Mouse (Mus musculus): Measurements from ENCODE around the gene Creg1. TPM values are rescaled to one million over a fixed set of nuclear protein-coding genes. Genes with fewer than 3 reads are reported as not detected.

The Creg1 gene
- polyA plus RNA-seq, 1 experiment from 2014 or later, result 32.6 TPM

DNA sequence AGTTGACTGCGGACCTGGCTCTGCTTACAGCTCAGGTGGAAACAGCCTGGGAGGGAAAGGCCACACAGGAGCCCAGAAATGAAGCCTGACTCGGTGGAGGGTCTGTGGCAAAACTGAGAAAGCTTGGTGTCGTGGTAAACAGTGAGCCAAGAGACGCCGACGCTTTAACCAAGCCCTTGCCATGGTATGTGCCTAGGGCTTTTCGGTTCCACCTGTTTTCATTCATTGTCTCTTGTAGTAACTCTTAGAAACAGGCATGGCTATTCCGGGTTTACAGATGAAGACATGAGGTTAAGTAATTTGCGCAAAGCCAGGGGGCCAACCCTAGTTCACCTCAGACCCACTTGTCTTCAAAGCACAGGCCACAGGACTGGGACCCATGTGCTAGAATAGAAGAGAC is 1.0 kb downstream of the Creg1 start:
- H3K27me3 ChIP-seq (ENCODE audit: control insufficient read depth, insufficient read depth, low read depth, low read length), result peaks cover 5% of the 10 kb centered on the region
- peak overlapping the region; percentile 85 for H3K4me3 ChIP-seq (ENCODE audit: low read depth, low read length)
- WGBS, result 52% methylated on average over 9 of the region's 9 CpGs
- H3K36me3 ChIP-seq (ENCODE audit: control insufficient read depth, insufficient read depth, low read length), result no peaks in the 10 kb centered on the region
- H3K27ac ChIP-seq (ENCODE audit: low read length), result no peak overlapping the region
- no peak for ATAC-seq
- H3K4me1 ChIP-seq (ENCODE audit: control insufficient read depth, insufficient read depth, low read length), result peaks cover 18% of the 10 kb centered on the region
- no peaks in the 10 kb centered on the region for H3K9me3 ChIP-seq (replicated peaks; ENCODE audit: control insufficient read depth, low read length, poor library complexity, severe bottlenecking)
- H3K9ac ChIP-seq (ENCODE audit: low read depth, low read length), result peak overlapping the region; percentile 85
- H3K4me2 ChIP-seq (ENCODE audit: low read length), result peak overlapping the region; percentile 98

DNA sequence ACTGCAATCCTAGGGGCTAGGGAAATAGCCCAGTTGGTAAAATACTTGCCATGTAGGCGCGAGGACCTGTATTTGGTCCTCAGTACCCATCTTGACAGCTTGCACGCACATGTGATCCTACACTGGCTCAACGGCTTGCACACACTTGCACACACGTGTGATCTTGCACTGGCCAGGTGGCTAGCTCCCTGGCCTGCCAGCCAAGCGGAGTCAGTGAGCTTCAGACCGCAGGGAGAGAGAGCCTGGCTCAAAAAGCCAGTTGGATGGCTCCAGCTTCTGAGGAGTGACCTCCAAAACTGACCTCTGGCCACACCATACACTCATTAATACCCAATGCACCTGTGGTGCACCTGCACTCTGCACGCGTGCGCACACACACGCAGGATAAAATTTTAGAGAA is 1.5 kb downstream of the Creg1 start:
- no peaks in the 10 kb centered on the region for H3K9me3 ChIP-seq (replicated peaks; ENCODE audit: control insufficient read depth, low read length, poor library complexity, severe bottlenecking)
- H3K4me3 ChIP-seq (ENCODE audit: low read depth, low read length), result no peak overlapping the region
- no peaks in the 10 kb centered on the region for H3K36me3 ChIP-seq (ENCODE audit: control insufficient read depth, insufficient read depth, low read length)
- peaks cover 18% of the 10 kb centered on the region for H3K4me1 ChIP-seq (ENCODE audit: control insufficient read depth, insufficient read depth, low read length)
- peaks cover 5% of the 10 kb centered on the region for H3K27me3 ChIP-seq (ENCODE audit: control insufficient read depth, insufficient read depth, low read depth, low read length)
- H3K27ac ChIP-seq (ENCODE audit: low read length), result no peak overlapping the region
- no peak for ATAC-seq
- 88% methylated on average over 11 of the region's 11 CpGs for WGBS
- H3K4me2 ChIP-seq (ENCODE audit: low read length), result no peak overlapping the region
- no peak overlapping the region for H3K9ac ChIP-seq (ENCODE audit: low read depth, low read length)

DNA sequence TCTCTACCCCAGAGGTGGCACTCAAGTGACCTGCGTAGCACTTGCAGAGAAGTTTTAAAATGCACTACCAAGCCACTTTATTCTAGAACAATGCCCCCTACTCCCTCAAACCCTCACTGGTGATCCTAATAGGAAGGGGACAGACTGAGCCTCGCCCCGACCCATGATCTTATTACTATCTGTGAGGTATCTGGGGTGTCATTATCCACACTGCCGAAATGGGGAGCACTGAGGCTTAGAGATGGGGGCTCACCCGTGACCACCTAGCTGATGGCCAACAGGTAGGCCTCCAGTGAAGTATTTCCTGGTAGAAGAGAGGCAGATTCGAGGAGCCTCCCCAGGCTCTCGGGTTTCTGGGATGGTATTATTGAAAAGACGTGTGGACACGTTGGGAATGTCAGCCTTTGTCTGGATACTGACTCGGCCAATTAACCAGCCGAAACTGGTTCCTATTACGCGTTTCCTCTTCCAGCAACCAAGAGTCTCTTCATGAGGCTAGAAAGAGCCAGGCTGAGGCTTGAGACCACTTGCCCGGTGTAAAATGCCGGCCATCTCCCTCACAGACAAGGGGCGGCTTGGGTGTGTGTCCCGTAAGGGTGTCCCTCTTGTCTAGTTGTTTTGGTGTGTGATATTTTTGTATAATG is 2.2 kb downstream of the Creg1 start:
- Histone ChIP-seq H3K4me2 (ENCODE audit: low read length) (no peak overlapping the region), H3K4me1 (ENCODE audit: control insufficient read depth, insufficient read depth, low read length) (peaks cover 18% of the 10 kb centered on the region), H3K27ac (ENCODE audit: low read length) (no peak overlapping the region), H3K27me3 (ENCODE audit: control insufficient read depth, insufficient read depth, low read depth, low read length) (peaks cover 5% of the 10 kb centered on the region), H3K9me3 (replicated peaks; ENCODE audit: control insufficient read depth, low read length, poor library complexity, severe bottlenecking) (no peaks in the 10 kb centered on the region), H3K36me3 (ENCODE audit: control insufficient read depth, insufficient read depth, low read length) (no peaks in the 10 kb centered on the region), H3K9ac (ENCODE audit: low read depth, low read length) (no peak overlapping the region), H3K4me3 (ENCODE audit: low read depth, low read length) (no peak overlapping the region)
- no peak for ATAC-seq
- WGBS, result 85% methylated on average over 17 of the region's 17 CpGs

DNA sequence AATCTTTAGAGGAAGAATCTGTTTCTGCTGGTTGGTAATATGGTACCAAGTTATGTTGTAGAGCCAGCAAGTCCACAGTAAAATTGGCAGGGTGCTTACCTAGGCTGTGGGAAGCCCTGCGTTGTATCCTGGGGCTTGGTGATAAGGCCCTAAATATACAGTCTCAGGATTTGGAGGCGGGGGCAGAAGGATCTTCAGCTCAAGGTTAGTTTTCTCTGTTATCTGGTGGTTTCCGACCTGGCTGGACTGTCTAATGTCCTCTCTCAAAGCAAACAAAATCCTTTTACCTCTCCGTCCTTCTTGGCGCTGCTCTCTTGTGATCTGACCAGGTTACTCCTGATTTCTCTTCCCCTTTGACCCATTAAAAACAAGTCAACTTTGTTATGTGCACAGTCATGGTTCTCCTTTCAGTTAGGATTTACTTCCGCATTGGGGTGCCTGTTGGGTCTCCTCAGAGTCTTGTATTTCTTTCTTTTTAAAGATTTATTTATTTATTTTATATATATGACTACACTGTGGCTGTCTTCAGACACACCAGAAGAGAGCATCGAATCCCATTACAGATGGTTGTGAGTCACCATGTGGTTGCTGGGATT is 2.8 kb downstream of the Creg1 start:
- no peak overlapping the region for H3K9ac ChIP-seq (ENCODE audit: low read depth, low read length)
- H3K4me2 ChIP-seq (ENCODE audit: low read length), result no peak overlapping the region
- WGBS, result 94% methylated on average over 7 of the region's 7 CpGs

DNA sequence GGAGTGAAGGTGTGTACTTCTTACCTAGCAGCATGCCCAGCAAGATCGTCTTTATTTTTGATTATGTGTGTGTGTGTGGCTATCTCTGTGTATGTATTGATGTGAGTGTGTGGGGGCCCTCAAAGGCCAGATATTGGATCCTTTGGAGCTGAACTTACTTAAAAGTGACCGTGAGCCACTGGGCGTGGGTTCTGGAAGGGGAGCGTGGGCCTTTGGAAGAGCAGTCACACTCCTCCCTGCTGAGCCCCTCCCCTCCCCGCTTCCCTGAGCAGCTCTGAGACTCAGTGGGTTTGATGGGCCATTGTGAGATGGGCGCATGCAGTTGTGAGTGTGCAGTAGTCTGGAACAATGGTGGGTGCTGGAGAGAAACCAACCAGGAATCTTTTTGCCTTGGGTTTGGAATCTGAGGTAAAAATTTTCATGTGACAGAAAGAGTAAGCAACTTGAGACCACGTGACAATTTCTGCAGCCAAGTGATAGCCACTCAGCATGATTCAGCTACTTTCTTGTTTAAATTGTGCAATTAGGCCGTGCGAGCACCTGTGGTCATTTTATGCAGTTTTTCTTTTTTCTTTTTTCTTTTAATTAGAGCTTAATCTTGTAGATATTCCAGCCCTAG is 5.5 kb downstream of the Creg1 start:
- H3K9ac ChIP-seq (ENCODE audit: low read depth, low read length), result no peak overlapping the region
- H3K36me3 ChIP-seq (ENCODE audit: control insufficient read depth, insufficient read depth, low read length), result no peaks in the 10 kb centered on the region
- no peak overlapping the region for H3K4me3 ChIP-seq (ENCODE audit: low read depth, low read length)
- H3K4me1 ChIP-seq (ENCODE audit: control insufficient read depth, insufficient read depth, low read length), result peaks cover 11% of the 10 kb centered on the region
- H3K4me2 ChIP-seq (ENCODE audit: low read length), result no peak overlapping the region
- no peak for ATAC-seq
- H3K27ac ChIP-seq (ENCODE audit: low read length), result no peak overlapping the region
- peaks cover 5% of the 10 kb centered on the region for H3K27me3 ChIP-seq (ENCODE audit: control insufficient read depth, insufficient read depth, low read depth, low read length)
- no peaks in the 10 kb centered on the region for H3K9me3 ChIP-seq (replicated peaks; ENCODE audit: control insufficient read depth, low read length, poor library complexity, severe bottlenecking)
- WGBS, result 82% methylated on average over 9 of the region's 9 CpGs

More for the DNA sequence above, 2.8 kb downstream of the Creg1 start:
- Histone ChIP-seq H3K4me1 (ENCODE audit: control insufficient read depth, insufficient read depth, low read length) (peaks cover 18% of the 10 kb centered on the region), H3K27ac (ENCODE audit: low read length) (no peak overlapping the region), H3K4me3 (ENCODE audit: low read depth, low read length) (no peak overlapping the region), H3K27me3 (ENCODE audit: control insufficient read depth, insufficient read depth, low read depth, low read length) (peaks cover 5% of the 10 kb centered on the region), H3K36me3 (ENCODE audit: control insufficient read depth, insufficient read depth, low read length) (no peaks in the 10 kb centered on the region), H3K9me3 (replicated peaks; ENCODE audit: control insufficient read depth, low read length, poor library complexity, severe bottlenecking) (no peaks in the 10 kb centered on the region)
- no peak for ATAC-seq

DNA sequence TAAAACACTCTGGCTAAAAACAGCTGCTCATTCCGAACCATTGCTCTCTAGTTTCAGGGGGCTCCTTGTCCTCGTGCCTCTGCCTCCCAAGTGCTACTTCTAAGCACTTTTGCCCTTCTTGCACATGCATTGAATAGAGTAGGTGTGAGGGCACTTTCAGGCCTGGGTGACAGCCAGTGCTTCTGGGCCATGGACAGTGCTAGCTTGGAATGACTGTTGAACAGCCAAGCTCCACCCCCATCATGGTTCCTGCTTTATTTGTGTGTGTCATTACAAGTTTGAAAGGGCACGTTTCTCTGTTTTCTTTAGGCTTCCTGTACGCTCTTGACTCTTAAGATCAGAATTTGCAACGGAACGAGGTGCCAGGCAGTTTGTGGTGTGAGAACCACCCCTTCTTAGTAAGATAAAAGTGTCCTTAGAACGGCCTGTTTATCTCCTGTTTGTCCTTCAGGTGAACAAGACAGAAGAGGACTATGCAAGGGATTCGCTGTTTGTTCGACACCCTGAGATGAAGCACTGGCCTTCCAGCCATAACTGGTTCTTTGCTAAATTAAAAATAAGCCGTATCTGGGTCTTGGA is 6.7 kb downstream of the Creg1 start:
- H3K27ac ChIP-seq (ENCODE audit: low read length), result no peak overlapping the region
- no peak overlapping the region for H3K4me2 ChIP-seq (ENCODE audit: low read length)
- H3K9ac ChIP-seq (ENCODE audit: low read depth, low read length), result no peak overlapping the region
- H3K9me3 ChIP-seq (replicated peaks; ENCODE audit: control insufficient read depth, low read length, poor library complexity, severe bottlenecking), result no peaks in the 10 kb centered on the region
- no peak overlapping the region for H3K4me3 ChIP-seq (ENCODE audit: low read depth, low read length)
- 87% methylated on average over 10 of the region's 10 CpGs for WGBS
- H3K36me3 ChIP-seq (ENCODE audit: control insufficient read depth, insufficient read depth, low read length), result no peaks in the 10 kb centered on the region
- no peak for ATAC-seq
- H3K4me1 ChIP-seq (ENCODE audit: control insufficient read depth, insufficient read depth, low read length), result no peaks in the 10 kb centered on the region; the same call in 1 of the 2 replicates
- H3K27me3 ChIP-seq (ENCODE audit: control insufficient read depth, insufficient read depth, low read depth, low read length), result peaks cover under 1% of the 10 kb centered on the region; the same call in 1 of the 2 replicates

DNA sequence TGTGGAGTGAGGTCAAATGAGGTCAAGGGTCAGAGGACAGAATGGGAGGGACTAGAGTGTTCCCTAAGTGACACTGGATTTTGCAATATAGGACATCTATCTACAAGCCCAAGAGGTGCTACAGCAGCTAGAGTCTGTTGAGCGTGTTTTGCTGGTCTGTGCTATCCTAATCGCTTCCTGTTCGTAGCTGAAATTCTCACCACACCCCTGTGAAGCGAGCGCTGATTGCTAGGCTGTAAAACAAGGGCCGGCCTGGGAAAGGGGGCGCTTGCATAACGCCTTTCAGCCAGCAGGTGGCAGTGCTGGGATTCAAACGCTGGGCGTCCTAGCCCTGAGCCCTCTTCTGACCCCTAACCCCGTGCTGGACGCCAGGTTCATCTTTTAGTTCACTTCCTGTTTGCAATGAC is 7.9 kb downstream of the Creg1 start:
- Histone ChIP-seq H3K4me2 (ENCODE audit: low read length) (peak overlapping the region; percentile 27; the same call in 1 of the 2 replicates), H3K9me3 (replicated peaks; ENCODE audit: control insufficient read depth, low read length, poor library complexity, severe bottlenecking) (no peaks in the 10 kb centered on the region), H3K36me3 (ENCODE audit: control insufficient read depth, insufficient read depth, low read length) (no peaks in the 10 kb centered on the region), H3K27me3 (ENCODE audit: control insufficient read depth, insufficient read depth, low read depth, low read length) (no peaks in the 10 kb centered on the region), H3K27ac (ENCODE audit: low read length) (no peak overlapping the region), H3K4me3 (ENCODE audit: low read depth, low read length) (no peak overlapping the region), H3K4me1 (ENCODE audit: control insufficient read depth, insufficient read depth, low read length) (peaks cover 2% of the 10 kb centered on the region; the same call in 1 of the 2 replicates), H3K9ac (ENCODE audit: low read depth, low read length) (no peak overlapping the region)
- ATAC-seq, result peak; percentile 20
- WGBS, result 2% methylated on average over 12 of the region's 12 CpGs

DNA sequence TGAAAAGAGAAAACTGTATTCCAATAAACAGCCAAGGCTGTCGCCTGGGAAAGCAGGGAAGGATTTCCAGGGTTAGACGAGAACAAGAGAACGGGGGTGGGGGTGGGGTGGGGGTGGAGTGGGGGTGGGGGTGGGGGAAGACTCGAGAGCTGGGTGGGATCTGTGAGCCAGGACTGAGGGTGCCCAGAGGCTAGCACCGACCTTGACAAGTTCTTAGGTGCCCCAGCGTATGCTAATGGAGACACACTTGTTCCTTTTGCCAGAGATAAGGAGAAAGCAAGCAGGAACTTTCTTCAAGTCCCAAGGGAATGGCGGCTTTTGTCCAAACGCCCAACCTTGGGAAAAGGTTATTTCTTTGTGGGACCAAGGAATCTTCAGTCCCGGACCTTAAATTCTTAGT is 8.5 kb downstream of the Creg1 start:
- 0 out of 2 replicates have a peak, but pooled peaks have one; percentile 33 for ATAC-seq
- H3K4me2 ChIP-seq (ENCODE audit: low read length), result peak overlapping the region; percentile 27; the same call in 1 of the 2 replicates

More for the DNA sequence above, 8.5 kb downstream of the Creg1 start:
- peaks cover 2% of the 10 kb centered on the region; the same call in 1 of the 2 replicates for H3K27me3 ChIP-seq (ENCODE audit: control insufficient read depth, insufficient read depth, low read depth, low read length)
- H3K36me3 ChIP-seq (ENCODE audit: control insufficient read depth, insufficient read depth, low read length), result no peaks in the 10 kb centered on the region
- H3K4me1 ChIP-seq (ENCODE audit: control insufficient read depth, insufficient read depth, low read length), result peaks cover 2% of the 10 kb centered on the region; the same call in 1 of the 2 replicates
- no peak overlapping the region for H3K27ac ChIP-seq (ENCODE audit: low read length)
- H3K4me3 ChIP-seq (ENCODE audit: low read depth, low read length), result no peak overlapping the region
- H3K9me3 ChIP-seq (replicated peaks; ENCODE audit: control insufficient read depth, low read length, poor library complexity, severe bottlenecking), result no peaks in the 10 kb centered on the region
- WGBS, result 52% methylated on average over 9 of the region's 9 CpGs
- H3K9ac ChIP-seq (ENCODE audit: low read depth, low read length), result no peak overlapping the region
